Mouse (Mus musculus): ENCODE measurements around the gene Hist1h2ah. TPM values are rescaled to one million over a fixed set of nuclear protein-coding genes. Genes with fewer than 3 reads are reported as not detected.
"Not testable (repeated sequence)": the region's sequence is repeated elsewhere in the genome, so short reads cannot be mapped to it uniquely, and the experiment has no call there.

Gene Hist1h2ah
- total RNA-seq (2017), result 208 and 989 TPM in 2 replicates

DNA sequence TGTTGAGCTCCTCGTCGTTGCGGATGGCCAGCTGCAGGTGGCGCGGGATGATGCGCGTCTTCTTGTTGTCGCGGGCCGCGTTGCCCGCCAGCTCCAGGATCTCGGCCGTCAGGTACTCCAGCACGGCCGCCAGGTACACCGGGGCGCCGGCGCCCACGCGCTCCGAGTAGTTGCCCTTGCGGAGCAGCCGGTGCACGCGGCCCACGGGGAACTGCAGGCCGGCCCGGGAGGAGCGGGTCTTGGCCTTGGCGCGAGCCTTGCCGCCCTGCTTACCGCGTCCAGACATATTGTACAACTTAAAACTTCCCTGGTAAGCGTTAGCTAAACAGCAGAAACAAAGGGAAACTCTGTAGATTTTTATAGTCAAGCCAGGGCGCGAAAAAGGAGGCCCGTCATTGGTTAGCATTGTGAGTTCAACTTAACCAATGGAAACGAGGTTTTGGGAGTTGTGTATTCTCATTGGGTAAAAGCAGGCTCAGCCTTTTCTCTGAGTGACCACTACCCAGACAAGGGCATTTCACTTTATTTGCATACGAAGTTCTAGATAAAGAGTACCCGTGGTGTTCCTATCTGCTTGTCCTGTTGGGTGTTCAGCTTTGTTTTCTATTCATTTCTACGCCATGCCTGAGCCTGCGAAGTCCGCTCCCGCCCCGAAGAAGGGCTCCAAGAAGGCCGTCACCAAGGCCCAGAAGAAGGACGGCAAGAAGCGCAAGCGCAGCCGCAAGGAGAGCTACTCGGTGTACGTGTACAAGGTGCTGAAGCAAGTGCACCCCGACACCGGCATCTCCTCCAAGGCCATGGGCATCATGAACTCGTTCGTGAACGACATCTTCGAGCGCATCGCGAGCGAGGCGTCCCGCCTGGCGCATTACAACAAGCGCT is at the start of gene Hist1h2ah, which contains the start of gene Hist1h2bk:
Gene Hist1h2ah, minus strand, starts transcription at position 302 of the 882 bp plus-strand sequence.
Gene Hist1h2bk, plus strand, starts transcription at position 604 of the 882 bp plus-strand sequence.
- ATAC-seq (replicated peaks; ENCODE audit: low read depth, poor library complexity, severe bottlenecking), result peak; percentile 89

DNA sequence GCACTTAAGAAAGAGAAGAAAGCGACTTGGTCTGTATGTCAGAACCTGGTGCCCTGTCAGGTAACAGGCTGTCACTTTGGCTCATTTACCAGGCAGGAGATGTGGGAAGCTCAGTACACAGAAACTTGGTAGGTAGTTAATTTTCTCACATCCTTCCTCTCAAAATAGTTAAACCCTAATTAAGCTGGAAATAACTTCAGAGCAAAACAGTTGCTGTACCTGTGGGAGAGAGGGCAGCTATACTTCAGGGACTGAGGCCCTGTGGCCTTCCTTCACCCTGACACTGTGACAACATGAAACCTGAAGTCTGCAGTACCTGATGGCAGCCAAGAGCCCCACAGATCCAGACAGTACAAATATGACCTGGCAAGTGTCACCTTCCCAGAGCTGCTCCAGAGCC is 48.8 kb upstream of the Hist1h2ah start, which contains the start of gene Vmn1r188:
Gene Vmn1r188, plus strand, starts transcription at position 301 of the 400 bp plus-strand sequence.
- ATAC-seq (replicated peaks; ENCODE audit: low read depth, poor library complexity, severe bottlenecking), result not testable (repeated sequence)

DNA sequence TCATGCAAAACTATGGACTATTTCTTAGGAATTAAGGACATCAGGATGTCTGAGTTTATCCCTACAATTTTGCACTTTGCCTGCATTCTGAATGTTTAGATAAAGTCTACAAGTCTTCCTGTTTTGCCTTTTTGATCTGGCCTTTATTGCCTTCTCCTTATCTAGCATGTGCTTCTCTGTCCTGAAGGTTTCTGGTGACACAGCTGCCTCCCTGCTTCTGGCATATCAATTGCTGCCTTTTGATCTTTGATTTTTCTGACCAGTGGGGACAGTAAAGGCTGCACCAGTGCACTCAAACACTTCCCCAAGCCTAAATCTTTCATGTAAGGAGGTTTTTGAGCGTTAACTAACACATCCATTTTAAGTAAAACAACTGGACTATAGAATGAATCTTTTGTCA is 28.1 kb upstream of the Hist1h2ah start:
- ATAC-seq (replicated peaks; ENCODE audit: low read depth, poor library complexity, severe bottlenecking), result no peak

DNA sequence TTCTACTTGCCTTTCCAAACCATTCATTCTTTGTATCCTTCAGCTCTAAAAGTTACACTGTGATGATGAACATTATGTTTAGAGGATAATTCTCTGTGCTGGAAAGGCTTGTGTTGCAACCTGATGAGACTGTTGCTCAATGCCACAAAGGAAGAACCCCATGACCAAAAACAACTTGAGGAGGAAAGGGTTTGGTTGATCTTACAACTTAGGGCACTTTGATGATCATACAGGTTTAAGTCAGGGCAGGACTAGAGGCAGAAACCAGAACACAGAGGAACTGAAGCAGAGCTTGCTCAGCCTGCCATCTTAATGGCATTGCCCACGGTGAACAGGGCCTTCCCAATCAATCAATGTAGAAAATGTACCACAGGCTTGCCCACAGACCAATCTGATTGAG is 26.1 kb upstream of the Hist1h2ah start:
- peak; percentile 52; the same call in 1 of the 2 replicates for ATAC-seq (replicated peaks; ENCODE audit: low read depth, poor library complexity, severe bottlenecking)

DNA sequence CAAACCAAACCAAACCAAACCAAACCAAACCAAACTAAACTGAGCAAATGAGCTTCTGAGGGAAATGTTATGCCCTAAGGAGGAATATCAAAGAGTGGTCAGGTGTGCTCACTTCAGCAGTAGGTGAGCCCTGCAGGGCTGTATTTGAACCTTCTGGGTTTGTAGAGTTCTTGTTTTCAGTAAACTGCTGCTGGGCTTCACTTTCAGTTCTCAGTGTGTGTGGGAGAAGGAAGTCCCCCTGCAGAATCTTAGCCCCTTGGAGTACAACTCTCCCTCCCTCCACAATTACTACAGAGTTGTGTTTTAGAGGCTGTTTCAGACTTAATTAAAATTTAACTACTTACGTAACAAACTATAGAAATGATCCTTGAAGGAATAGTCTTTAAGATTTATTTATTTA is 18.4 kb upstream of the Hist1h2ah start:
- ATAC-seq (replicated peaks; ENCODE audit: low read depth, poor library complexity, severe bottlenecking), result no peak

DNA sequence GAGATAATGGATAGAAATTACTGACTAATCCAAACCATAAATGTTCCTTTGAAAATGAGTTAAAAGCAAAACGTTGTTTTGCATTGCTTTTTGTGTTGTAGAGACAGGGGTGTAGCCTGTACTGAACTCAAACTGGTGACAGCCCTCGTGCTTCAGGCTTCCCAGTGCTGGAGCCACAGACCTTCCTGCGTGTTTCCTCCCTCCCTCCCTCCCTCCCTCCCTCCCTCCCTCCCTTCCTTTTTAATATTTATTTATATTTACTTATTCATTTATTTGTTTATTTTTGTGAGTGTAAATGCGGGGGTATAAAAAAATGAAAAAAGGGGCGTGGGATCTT is 16.1 kb upstream of the Hist1h2ah start:
- no peak for ATAC-seq (replicated peaks; ENCODE audit: low read depth, poor library complexity, severe bottlenecking)

DNA sequence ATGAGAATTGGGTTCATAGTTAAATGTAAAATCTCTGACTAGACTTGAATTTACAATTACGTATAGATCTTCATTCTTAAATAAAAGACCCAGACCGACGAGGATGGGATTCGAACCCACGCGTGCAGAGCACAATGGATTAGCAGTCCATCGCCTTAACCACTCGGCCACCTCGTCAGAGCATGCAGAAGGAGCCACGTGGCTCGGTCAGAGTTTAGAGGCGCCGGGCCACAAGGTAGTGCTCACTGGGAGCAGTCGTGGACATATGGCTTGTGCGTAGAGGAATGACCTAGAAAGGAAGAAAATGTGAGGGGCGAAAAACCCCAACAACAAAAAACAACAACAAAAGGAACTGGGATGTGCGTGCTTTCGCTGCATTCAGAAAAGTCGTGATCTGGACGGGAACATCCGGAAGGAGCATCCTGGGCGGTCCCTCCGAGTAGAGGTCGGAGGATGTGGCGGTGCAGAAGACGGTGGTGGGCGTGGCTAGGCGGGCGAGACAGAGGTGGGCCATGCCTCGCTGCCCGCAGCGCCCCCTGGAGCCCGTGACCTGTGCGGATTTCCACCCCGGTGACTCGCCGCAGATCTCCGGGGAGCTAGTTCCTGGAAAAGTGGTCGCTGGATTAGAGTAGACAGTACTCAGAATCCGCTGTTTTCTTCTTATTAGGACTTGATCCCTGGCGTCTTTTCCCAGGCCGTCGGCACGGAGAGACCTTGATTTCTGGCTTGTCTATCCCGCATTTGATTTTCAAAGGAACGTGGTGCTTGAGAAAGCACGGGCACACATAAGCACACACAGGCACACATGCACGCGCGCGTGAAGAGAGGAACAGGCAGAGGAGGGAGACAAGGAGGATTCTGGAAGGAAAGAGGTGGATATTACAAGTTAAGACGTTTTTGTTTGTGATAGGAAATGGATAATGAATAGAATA is 15.5 kb upstream of the Hist1h2ah start:
- peak; percentile 95 for ATAC-seq (replicated peaks; ENCODE audit: low read depth, poor library complexity, severe bottlenecking)

DNA sequence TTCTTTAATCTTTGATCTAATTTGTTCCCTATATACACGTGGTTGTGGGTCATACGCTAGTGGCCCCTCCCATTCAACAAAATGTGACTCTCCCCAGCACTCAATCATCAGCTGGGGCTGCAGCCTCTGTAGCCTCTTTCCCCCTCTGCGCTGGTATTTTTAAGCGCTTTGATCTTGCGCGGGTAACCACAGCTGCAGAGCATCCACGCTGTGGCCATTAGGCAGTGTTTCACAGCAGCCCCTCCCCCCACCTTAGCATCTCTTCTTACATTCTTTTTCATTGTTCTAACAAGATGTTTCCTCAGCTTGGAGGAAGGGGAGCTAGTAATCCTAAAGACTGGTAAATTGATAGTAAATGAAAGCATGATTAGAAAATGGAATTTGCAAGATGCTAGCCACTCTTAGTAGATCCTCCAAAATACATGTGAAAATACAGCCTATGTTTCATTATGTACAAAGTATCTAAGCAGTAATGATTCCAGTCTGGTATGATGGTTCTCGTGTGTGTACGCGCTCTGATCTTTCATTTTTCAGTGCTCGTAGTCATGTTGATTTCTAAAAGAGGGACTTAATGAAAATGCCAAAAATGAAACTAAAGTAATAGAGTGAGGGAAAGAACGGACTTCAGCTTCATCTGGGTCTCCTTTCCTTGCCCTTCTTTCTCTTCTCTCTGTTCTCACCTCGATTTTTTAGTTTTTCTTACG is 14.5 kb upstream of the Hist1h2ah start:
- ATAC-seq (replicated peaks; ENCODE audit: low read depth, poor library complexity, severe bottlenecking), result peak; percentile 36

DNA sequence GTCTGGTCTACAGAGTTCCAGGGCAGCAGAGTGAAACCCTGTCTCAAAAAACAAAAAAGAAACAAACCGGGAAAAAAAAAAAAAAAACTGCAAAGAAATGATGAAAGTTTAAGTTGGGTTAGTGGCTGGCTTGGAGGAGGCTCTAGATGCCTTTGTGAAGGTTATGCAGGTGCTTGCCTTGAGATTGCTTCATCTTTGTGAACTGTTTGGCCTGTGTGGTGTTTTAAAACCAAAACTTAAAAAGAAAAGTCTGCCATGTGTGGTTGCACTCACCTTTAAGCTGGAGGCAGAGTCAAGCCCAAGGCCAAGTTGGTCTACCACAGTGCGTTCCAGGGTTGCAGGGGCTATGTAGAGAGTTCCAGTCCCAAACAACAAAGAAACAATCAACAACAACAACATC is 13.7 kb upstream of the Hist1h2ah start:
- no peak for ATAC-seq (replicated peaks; ENCODE audit: low read depth, poor library complexity, severe bottlenecking)

DNA sequence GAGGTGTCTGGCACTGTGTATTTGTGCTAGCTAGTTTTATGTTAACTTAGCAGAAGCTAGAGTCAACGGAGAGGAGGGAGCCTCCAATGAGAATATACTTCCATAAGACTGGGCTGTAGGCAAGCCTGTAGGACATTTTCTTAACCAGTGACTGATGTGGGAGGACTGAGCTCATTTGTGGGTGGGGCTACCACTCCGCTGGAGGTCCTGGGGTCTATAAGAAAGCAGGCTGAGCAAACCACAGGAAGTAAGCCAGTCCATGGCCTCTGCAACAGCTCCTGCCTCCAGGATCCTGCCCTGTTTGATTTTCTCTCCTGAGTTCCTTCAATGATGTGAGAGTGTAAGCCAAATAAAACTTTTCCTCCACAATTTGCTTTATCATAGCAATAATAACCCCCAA is 9.9 kb upstream of the Hist1h2ah start:
- ATAC-seq (replicated peaks; ENCODE audit: low read depth, poor library complexity, severe bottlenecking), result no peak

DNA sequence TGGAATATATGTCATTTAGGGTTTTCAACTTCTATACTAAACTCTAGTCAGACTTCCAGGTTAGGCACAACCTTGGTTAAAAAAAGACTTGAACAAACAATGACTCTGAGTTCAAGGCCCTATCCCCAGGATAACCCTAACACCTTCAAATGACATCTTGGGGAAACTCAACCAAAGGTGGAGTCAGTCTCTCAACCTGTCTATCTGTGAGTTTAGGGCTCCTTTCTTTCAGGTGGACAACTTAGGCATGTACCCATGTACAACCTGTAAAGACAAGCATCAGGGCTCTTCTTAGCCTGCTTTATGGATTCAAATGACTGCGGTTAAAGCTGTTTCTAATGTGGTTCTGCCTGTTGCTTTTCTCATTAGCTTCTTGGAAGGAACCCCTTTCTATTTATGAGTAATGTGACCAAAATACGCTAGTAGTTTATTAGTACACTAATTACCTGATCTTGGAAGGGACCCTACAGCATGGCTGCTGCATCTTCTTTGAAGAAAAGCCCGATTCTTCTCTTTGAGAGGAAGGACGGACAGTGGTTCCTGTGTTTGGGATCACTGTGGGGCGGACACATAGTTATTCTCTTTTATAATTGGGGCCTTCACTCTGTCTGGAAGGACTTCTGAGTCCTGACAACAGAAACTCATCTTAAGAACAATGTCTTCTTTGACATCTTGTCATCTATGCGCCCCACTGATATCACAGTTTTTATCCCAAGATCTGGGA is 9.2 kb upstream of the Hist1h2ah start:
- no peak for ATAC-seq (replicated peaks; ENCODE audit: low read depth, poor library complexity, severe bottlenecking)

DNA sequence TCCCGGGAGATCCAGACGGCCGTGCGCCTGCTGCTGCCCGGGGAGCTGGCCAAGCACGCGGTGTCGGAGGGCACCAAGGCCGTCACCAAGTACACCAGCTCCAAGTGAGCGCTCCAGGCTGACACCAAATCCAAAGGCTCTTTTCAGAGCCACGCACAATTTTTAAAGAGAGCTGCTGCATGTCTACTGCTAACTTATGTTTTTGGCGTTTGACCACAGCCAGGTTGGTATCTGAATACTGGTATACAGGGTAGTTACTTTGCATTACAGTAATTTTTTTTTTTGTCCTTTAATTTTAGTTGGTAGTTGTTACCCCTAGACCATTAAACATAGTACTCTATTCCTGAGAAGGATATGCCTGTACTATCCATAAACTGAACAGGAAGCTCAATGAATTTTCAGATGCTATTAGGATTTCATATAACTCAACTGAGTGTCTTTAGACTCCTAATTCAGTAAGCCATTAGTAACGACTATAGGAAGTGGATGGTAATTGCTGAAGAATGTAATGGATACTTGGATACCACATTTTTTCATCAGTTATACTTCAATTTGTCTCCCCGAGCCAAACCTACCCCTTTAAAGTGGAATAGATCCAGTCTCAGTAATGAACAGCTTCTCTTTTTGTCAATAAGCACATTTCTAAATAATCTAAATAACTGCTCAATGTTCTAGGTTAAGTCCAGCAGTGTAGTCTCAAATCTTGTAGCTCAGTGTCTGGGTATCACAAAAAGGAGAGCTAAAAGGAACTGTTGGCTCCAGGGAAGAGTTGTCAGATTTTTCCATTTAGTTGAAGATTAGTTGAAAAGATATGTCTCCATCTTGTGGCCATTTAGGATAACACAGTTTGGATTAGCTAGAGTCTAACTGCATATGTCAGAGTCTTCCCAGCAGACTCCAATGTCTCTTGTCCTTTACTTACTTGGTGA is 8.4 kb upstream of the Hist1h2ah start:
- peak; percentile 13; the same call in 1 of the 2 replicates for ATAC-seq (replicated peaks; ENCODE audit: low read depth, poor library complexity, severe bottlenecking)

DNA sequence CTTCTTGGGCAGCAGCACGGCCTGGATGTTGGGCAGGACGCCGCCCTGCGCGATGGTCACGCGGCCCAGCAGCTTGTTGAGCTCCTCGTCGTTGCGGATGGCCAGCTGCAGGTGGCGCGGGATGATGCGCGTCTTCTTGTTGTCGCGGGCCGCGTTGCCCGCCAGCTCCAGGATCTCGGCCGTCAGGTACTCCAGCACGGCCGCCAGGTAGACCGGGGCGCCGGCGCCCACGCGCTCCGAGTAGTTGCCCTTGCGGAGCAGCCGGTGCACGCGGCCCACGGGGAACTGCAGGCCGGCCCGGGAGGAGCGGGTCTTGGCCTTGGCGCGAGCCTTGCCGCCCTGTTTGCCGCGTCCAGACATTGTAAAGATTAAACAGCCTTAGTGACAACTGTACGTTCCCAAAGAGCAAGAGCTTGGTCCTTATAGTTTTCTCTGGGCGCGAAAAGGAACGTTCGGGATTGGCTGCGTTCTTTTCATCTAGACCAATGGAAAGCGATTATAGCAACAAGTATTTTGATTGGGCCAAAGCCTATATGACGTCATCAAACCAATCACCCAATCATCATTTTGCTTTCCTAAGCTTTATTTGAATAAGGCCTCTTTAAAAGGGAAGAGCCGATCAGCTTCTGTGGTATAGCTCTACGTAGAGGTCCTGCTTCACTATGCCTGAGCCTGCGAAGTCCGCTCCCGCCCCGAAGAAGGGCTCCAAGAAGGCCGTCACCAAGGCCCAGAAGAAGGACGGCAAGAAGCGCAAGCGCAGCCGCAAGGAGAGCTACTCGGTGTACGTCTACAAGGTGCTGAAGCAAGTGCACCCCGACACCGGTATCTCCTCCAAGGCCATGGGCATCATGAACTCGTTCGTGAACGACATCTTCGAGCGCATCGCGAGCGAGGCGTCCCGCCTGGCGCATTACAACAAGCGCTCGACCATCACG is 7.5 kb upstream of the Hist1h2ah start, which contains the start of the genes Hist1h2ag and Hist1h2bj:
Gene Hist1h2ag, minus strand, starts transcription at position 377 of the 935 bp plus-strand sequence.
Gene Hist1h2bj, plus strand, starts transcription at position 647 of the 935 bp plus-strand sequence.
- peak; percentile 73 for ATAC-seq (replicated peaks; ENCODE audit: low read depth, poor library complexity, severe bottlenecking)

DNA sequence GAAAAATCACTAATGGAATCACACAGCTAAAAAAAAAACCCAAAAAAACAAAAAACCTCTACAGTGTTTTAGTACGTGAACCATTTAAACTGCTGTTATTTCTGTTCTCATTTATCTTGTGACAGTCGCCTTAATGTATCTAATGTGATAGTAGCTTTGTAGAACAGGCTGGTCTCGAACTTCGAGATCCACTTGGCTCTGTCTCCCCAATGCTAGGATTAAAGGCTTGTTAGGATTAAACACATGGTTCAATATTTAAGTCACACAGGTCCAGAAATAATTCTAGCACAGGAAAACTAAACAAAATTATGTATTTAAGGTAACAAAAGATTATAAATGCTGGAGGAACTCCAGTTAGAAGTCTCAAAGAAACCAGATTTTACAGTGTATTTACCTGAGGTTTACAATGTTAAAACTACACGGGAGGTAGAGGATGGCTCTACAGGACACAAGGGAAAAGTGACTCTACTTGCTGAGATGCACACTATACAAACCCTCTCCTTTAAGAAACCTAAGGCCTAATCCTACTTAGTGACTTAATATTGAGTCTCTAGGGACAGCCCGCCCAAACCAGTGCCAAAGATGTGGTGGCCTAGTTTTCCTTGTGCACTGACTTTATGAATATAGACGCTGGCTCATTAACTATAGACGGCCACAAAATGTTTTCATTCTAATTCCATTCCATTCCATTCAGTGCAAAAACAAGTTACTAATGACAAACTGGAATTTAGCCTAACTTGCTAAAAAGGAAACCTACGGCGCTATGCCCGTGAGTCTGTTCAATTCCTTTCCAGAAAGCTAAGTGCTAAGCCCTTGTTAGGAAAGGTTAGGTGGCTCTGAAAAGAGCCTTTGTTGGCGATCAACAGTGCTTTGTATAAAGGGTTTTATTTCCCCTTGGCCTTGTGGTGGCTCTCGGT is 6.5 kb upstream of the Hist1h2ah start:
- no peak for ATAC-seq (replicated peaks; ENCODE audit: low read depth, poor library complexity, severe bottlenecking)

DNA sequence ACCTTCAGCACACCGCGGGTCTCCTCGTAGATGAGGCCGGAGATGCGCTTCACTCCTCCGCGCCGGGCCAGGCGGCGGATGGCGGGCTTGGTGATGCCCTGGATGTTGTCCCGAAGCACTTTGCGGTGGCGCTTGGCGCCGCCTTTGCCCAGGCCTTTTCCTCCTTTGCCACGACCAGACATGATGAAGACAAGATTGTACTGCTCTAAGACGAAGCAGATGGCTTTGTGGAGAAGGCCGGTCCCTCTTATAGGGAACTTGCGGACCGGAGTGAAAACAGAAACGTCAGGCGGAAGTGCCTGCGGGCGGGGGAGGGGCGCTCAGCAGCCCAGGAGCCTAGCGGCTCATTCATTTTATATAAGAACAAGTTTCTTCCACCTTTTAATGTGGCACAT is 5.8 kb upstream of the Hist1h2ah start, which contains the start of gene Hist1h4i:
Gene Hist1h4i, minus strand, starts transcription at position 221 of the 395 bp plus-strand sequence.
- peak; percentile 51 for ATAC-seq (replicated peaks; ENCODE audit: low read depth, poor library complexity, severe bottlenecking)
